Mouse (Mus musculus): ENCODE measurements around the gene Gpr63. TPM values are rescaled to one million over a fixed set of nuclear protein-coding genes. Genes with fewer than 3 reads are reported as not detected.
A peak's percentile ranks its signal among the peaks of the same experiment; 100 is the strongest.

Gpr63 gene
- 3.0 TPM in 2 replicates for polyA plus RNA-seq (2011; ENCODE audit: insufficient read length, low read depth, missing spikeins)

DNA sequence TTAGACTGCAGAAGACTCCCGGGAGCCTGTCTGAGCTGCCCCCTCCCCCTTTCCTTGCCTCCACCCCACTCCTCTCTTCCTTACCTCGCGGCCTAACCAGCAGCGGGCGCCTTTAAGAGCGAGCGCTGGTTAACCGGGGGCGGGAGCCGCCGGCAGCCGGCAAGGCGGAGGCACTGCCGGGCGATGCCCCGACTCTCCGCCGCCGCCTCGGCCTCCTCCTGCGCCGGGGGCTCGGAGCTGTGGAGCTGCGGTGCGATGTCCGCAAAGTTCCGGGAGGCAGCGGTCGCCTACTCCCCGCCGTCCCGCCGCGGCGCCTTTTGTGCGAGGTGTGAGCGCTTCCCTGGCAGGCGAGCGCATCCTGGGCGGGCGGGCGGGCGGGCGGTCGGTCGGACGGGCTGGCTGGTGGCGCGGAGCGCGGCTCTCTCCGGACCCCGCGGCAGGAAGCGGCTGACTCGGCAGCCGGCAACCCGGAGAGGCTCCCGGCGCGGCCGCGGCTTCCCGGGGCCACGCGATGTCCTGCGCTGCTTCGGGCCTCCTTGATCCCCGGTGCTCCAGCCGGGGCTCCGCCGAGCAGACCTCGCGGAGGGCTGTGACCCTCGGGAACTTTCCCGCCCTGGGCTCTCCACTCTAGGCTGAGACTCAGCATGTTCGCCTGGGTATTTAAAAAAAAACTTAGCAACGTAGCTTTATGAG, at the start of gene Gpr63:
Gene Gpr63, plus strand, starts transcription at position 109 of the 693 bp plus-strand sequence.
- TF ChIP-seq CTCF (IDR thresholded peaks at IDR 0.05; ENCODE audit: borderline replicate concordance, insufficient read depth, low read length) (no peak), POLR2A (IDR thresholded peaks at IDR 0.05; ENCODE audit: low read depth, low read length) (peak; percentile 69)
- Histone ChIP-seq H3K4me3 (ENCODE audit: insufficient read depth, low read length) (peak within 1 kb of the TSS; percentile 71), H3K27ac (ENCODE audit: insufficient read depth, low read length) (no peak within 1 kb of the TSS), H3K4me1 (ENCODE audit: control insufficient read depth, insufficient read depth, low read length) (peaks cover 2% of the 10 kb centered on the region; the same call in 1 of the 2 replicates)

DNA sequence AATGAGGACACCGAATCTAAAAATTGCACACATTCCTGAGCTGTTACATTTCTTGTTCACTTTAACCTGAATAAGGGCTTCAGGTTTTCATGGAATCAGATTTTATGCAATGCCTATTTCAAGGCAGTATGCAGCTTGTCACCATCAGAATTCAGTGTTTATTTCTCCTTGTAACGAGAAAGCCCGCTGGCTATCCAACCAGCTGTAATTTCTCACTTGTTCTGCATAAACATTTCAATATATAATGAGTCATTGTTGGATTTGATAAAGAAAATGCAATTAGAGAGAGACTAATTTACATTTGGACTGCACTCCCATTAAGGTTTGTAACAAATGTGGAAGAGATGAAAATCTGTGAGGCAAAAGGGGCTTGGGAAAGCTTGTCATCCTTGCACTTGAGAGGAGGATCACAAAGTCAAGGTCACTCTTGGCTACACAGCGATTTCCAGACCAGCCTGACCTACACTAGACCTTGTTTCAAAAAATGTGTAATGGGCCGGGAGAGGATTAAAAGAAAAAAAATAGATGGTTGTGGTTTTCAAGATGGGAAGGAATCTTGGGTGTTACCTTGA, 46.1 kb upstream of the Gpr63 start:
- H3K4me3 ChIP-seq (ENCODE audit: insufficient read depth, low read length) = no peak overlapping the region
- no peaks in the 10 kb centered on the region for H3K4me1 ChIP-seq (ENCODE audit: control insufficient read depth, insufficient read depth, low read length)
- no peak for TF ChIP-seq POLR2A (IDR thresholded peaks at IDR 0.05; ENCODE audit: low read depth, low read length)
- TF ChIP-seq CTCF (IDR thresholded peaks at IDR 0.05; ENCODE audit: borderline replicate concordance, insufficient read depth, low read length) = no peak
- no peak overlapping the region for H3K27ac ChIP-seq (ENCODE audit: insufficient read depth, low read length)

DNA sequence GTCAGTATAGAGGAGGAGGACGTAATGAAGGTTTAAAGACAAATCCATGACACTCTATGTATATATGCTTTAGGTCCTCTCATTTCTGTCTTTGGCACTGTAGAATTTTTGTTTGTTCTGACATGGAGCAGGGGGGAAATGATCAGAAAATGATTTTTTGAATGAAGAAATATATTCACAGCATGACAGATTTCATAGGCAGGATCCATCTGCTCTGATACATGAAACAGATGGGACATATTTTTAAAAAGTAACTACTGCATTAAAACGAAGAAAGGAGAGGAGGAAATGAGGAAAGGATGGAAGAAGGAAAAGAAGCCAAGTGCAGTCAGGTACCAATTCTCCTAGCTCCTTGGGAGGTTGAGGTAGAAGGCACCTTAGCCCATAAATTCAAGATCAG, 41.5 kb upstream of the Gpr63 start:
- Histone ChIP-seq H3K4me1 (ENCODE audit: control insufficient read depth, insufficient read depth, low read length) (peaks cover 4% of the 10 kb centered on the region; the same call in 1 of the 2 replicates), H3K4me3 (ENCODE audit: insufficient read depth, low read length) (no peak overlapping the region), H3K27ac (ENCODE audit: insufficient read depth, low read length) (no peak overlapping the region)
- TF ChIP-seq POLR2A (IDR thresholded peaks at IDR 0.05; ENCODE audit: low read depth, low read length) (no peak), CTCF (IDR thresholded peaks at IDR 0.05; ENCODE audit: borderline replicate concordance, insufficient read depth, low read length) (no peak)

DNA sequence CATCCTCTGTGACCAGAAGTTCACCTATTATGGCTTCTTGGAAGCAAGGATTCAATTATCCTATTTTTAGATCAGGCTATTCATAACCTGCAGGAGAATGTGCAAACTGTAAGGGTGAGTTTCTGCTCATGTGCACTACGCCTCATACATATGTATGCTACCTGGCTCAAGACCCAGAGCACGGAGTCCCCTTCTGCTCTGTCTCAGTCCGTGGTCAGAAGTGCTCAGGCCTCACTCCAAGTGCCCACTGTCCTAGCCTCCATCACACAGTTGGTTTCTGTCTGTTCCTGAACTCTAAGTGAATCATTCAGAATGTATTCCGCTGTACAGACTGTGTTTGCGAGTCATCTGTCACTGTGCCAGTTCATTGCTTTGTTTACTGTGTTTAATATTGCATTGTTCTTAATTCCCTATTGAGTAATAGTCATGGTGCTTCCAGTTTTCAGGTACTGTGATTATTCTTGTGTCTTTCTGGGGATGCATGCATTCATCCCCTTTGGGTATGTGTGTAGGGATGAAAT, 37.9 kb upstream of the Gpr63 start:
- Histone ChIP-seq H3K4me3 (ENCODE audit: insufficient read depth, low read length) (no peak overlapping the region), H3K4me1 (ENCODE audit: control insufficient read depth, insufficient read depth, low read length) (peaks cover 4% of the 10 kb centered on the region; the same call in 1 of the 2 replicates), H3K27ac (ENCODE audit: insufficient read depth, low read length) (no peak overlapping the region)
- TF ChIP-seq POLR2A (IDR thresholded peaks at IDR 0.05; ENCODE audit: low read depth, low read length) = no peak
- TF ChIP-seq CTCF (IDR thresholded peaks at IDR 0.05; ENCODE audit: borderline replicate concordance, insufficient read depth, low read length) = no peak

DNA sequence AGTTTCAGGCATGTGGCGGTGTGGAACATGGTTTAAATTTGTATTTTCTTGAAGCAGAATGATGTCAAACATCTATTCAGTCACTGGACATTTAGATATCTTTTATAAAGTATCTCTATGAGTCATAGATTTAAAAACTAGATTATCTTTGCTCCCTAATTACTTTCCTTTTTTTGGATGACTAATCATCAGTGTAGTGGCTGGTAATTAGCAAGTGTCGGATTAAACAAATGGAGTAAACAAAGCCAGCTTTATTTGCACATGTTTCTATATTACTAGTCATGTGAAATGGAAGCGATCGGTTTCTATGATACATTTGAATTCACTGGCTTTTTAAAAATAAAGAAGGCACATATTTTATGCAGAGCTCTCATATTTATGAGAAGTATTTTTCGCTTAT, 37.3 kb upstream of the Gpr63 start:
- H3K27ac ChIP-seq (ENCODE audit: insufficient read depth, low read length) = no peak overlapping the region
- no peak overlapping the region for H3K4me3 ChIP-seq (ENCODE audit: insufficient read depth, low read length)
- TF ChIP-seq CTCF (IDR thresholded peaks at IDR 0.05; ENCODE audit: borderline replicate concordance, insufficient read depth, low read length) (no peak), POLR2A (IDR thresholded peaks at IDR 0.05; ENCODE audit: low read depth, low read length) (no peak)
- H3K4me1 ChIP-seq (ENCODE audit: control insufficient read depth, insufficient read depth, low read length) = peaks cover 4% of the 10 kb centered on the region; the same call in 1 of the 2 replicates

DNA sequence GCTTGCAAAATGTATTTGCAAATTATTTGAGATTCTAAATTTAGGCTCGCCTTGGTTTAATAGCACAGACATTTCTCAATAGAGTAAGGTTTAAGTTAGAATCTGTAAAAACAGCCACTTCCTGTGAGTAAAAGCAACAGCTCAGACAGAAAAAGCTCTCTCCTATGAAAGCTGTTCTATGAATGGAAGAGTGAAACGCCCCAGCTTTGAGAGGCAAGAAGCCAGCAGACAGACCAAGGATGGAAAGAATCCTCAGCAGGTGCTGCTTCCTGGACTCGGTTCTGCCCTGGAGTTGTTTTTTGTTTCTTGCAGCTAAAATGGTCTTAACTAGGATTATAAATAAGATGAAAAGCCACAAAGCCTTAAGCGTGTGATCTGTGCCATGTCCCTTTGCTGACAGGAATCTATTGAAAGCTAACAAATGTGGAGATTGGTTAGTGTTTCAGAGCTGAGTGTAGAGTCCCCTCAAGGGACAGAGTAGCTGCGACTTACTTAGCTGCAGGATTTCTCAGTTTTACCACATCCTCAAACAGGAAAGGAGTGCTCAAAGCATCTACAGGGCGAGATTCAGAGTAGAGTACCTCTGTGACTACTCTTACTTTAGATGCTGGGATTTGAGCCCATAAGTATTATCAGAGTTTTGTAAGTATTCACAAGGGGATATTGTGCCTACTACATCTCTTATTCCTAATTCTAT, 23.3 kb upstream of the Gpr63 start:
- TF ChIP-seq POLR2A (IDR thresholded peaks at IDR 0.05; ENCODE audit: low read depth, low read length) (no peak), CTCF (IDR thresholded peaks at IDR 0.05; ENCODE audit: borderline replicate concordance, insufficient read depth, low read length) (no peak)
- Histone ChIP-seq H3K27ac (ENCODE audit: insufficient read depth, low read length) (no peak overlapping the region), H3K4me3 (ENCODE audit: insufficient read depth, low read length) (no peak overlapping the region), H3K4me1 (ENCODE audit: control insufficient read depth, insufficient read depth, low read length) (no peaks in the 10 kb centered on the region)

DNA sequence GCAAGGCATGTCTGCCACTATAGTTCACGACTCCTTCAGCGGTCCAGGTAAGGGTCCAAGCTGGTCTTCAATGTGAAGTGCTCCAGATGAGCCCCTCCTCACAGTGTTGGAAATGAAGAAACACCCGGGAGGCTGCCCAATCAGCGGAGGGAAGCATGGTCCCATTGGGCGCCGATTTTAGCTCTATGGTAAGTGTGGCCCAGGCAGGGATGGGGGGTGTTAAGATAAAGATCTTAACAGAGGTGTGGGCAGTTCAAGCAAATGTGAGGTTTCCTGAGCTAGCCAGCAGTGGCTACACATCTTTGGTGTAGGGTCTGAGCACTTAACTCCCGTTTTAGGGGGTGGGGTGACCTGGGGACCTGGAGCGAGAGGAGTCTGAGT, 299 bp upstream of the Gpr63 start:
- no peak overlapping the region for H3K4me3 ChIP-seq (ENCODE audit: insufficient read depth, low read length)
- H3K4me1 ChIP-seq (ENCODE audit: control insufficient read depth, insufficient read depth, low read length) = peaks cover 2% of the 10 kb centered on the region; the same call in 1 of the 2 replicates
- no peak for TF ChIP-seq POLR2A (IDR thresholded peaks at IDR 0.05; ENCODE audit: low read depth, low read length)
- no peak for TF ChIP-seq CTCF (IDR thresholded peaks at IDR 0.05; ENCODE audit: borderline replicate concordance, insufficient read depth, low read length)
- no peak overlapping the region for H3K27ac ChIP-seq (ENCODE audit: insufficient read depth, low read length)

DNA sequence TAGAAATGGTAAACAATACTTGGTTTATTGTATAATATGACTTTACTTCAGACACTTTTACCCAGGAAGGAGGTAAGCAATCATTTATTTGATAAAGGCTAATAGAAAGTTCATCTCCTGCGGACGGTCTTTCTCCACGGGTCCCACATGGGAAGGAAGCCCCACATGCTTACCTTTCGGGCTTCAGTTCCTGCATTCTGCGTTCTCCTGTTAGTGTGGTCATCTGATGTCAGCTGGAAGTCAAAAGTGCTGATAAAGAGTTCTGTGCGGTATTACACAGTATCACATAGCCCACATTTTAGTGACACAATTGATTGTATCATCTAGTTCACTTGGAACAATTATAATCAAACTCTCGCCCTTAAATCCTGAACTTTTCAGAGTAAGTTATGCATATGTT, 1.0 kb downstream of the Gpr63 start:
- TF ChIP-seq POLR2A (IDR thresholded peaks at IDR 0.05; ENCODE audit: low read depth, low read length) = no peak
- no peak for TF ChIP-seq CTCF (IDR thresholded peaks at IDR 0.05; ENCODE audit: borderline replicate concordance, insufficient read depth, low read length)
- Histone ChIP-seq H3K27ac (ENCODE audit: insufficient read depth, low read length) (no peak overlapping the region), H3K4me1 (ENCODE audit: control insufficient read depth, insufficient read depth, low read length) (peaks cover 2% of the 10 kb centered on the region; the same call in 1 of the 2 replicates), H3K4me3 (ENCODE audit: insufficient read depth, low read length) (peak overlapping the region; percentile 71)

DNA sequence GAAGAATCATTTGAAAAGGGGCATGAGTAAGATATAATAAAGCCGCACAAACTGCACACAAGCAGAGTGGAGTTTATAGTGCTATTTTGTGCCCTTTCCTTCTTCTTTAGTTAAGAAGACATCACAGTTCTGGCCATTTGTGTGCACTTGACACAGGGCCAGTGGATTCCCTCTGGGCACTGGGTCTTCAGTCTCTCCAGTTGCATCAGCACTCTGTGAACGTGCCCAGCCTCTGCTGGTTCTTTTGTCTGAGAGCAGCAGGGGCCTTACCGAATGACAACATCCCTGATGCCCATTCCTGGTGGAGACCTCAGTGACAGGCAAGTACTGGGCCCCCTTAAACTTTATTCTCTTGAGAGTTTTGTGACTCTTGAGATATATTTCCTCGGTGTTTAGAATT, 12.4 kb downstream of the Gpr63 start:
- TF ChIP-seq CTCF (IDR thresholded peaks at IDR 0.05; ENCODE audit: borderline replicate concordance, insufficient read depth, low read length) (no peak), POLR2A (IDR thresholded peaks at IDR 0.05; ENCODE audit: low read depth, low read length) (no peak)
- H3K4me1 ChIP-seq (ENCODE audit: control insufficient read depth, insufficient read depth, low read length) = no peaks in the 10 kb centered on the region
- H3K27ac ChIP-seq (ENCODE audit: insufficient read depth, low read length) = no peak overlapping the region
- no peak overlapping the region for H3K4me3 ChIP-seq (ENCODE audit: insufficient read depth, low read length)
